Comparison of ENCODE assay signal across 16 mouse cellular contexts in genomic region chr13:83742102-83742501, GRCm38 (mm10).
DNase-seq lines count a peak whose midpoint lies in the region; ATAC-seq and TF ChIP-seq lines count a peak whose summit lies in the region.
"Had no signal": no experiment of that assay in that cellular context is flagged by ENCODE, and none has a peak within 500 bp of the region (broad histone marks: within the 10 kb centered on the region; RNA-seq: fewer than 3 reads in every experiment).

No protein-coding gene starts in this region.

- peak; percentile 9 for DNase-seq in embryo, embryonic 11 days
- no peak for DNase-seq in embryo, embryonic 10.5 days (ENCODE audit: low spot score)
- DNase-seq in hindbrain, postnatal 0 days (ENCODE audit: low spot score), result no peak
- DNase-seq in left cerebral cortex, postnatal 4 days, result no peak
- DNase-seq: heart, postnatal 14 days; lung, embryonic 14.5 days; thymus, postnatal 14 days had no signal

- 12% methylated on average over 2 of the region's 2 CpGs for WGBS in forebrain, embryonic 16.5 days
- 21% methylated on average over 2 of the region's 2 CpGs for WGBS in hindbrain, postnatal 0 days
- WGBS in neural tube, embryonic 12.5 days, result 37% methylated on average over 2 of the region's 2 CpGs

- H3K36me3 ChIP-seq in forebrain, embryonic 16.5 days (ENCODE audit: control insufficient read depth, insufficient read depth), result 0 out of 2 replicates have a peak, but pooled peaks cover 11% of the 10 kb centered on the region
- peaks cover 5% of the 10 kb centered on the region; the same call in 1 of the 2 replicates for H3K36me3 ChIP-seq in hindbrain, postnatal 0 days (ENCODE audit: insufficient read depth, low read length)
- peaks cover 20% of the 10 kb centered on the region for H3K36me3 ChIP-seq in neural tube, embryonic 12.5 days
- H3K36me3 ChIP-seq: embryonic facial prominence, embryonic 12.5 days; stomach, embryonic 15.5 days had no signal

- no peak for TF ChIP-seq CTCF in hindbrain, postnatal 0 days (IDR thresholded peaks at IDR 0.05; ENCODE audit: low read depth)

- H3K9me3 ChIP-seq in forebrain, embryonic 16.5 days (ENCODE audit: control insufficient read depth, low read length), result no peaks in the 10 kb centered on the region
- no peaks in the 10 kb centered on the region for H3K9me3 ChIP-seq in hindbrain, postnatal 0 days (ENCODE audit: low read length)
- no peaks in the 10 kb centered on the region for H3K9me3 ChIP-seq in neural tube, embryonic 12.5 days
- H3K9me3 ChIP-seq: embryonic facial prominence, embryonic 12.5 days; stomach, embryonic 15.5 days had no signal

- ATAC-seq in forebrain, embryonic 16.5 days, result no peak
- ATAC-seq in hindbrain, postnatal 0 days, result no peak
- ATAC-seq in neural tube, embryonic 12.5 days (ENCODE audit: low FRiP score, low read depth), result no peak
- no peak for ATAC-seq in CD4-positive, CD25-positive, alpha-beta regulatory T cell, adult 4 months
- no peak for ATAC-seq in erythroblast, adult 5-6 weeks (replicated peaks; ENCODE audit: low FRiP score, poor library complexity, severe bottlenecking)
- ATAC-seq: intestine, postnatal 0 days had no signal

- peak overlapping the region; percentile 42 for H3K4me3 ChIP-seq in forebrain, embryonic 16.5 days (replicated peaks; ENCODE audit: low read length)
- H3K4me3 ChIP-seq in hindbrain, postnatal 0 days (ENCODE audit: low read length), result peak overlapping the region; percentile 62
- no peak overlapping the region; the same call in 1 of the 2 replicates for H3K4me3 ChIP-seq in neural tube, embryonic 12.5 days
- H3K4me3 ChIP-seq: embryonic facial prominence, embryonic 12.5 days; stomach, embryonic 15.5 days had no signal

- intact Hi-C loops in left cerebral cortex, postnatal 4 days (cut with DNase I), result loop anchor here (5.0 to 10.0 kb wide), 2 partner anchors 243 to 315 kb away; no protein-coding TSS in a partner anchor

- peak overlapping the region; percentile 41 for H3K9ac ChIP-seq in forebrain, embryonic 16.5 days (replicated peaks; ENCODE audit: low read depth, low read length)
- peak overlapping the region; percentile 85; the same call in 1 of the 2 replicates for H3K9ac ChIP-seq in hindbrain, postnatal 0 days (replicated peaks; ENCODE audit: low read length)
- H3K9ac ChIP-seq in neural tube, embryonic 12.5 days, result no peak overlapping the region
- H3K9ac ChIP-seq: embryonic facial prominence, embryonic 12.5 days; lung, embryonic 14.5 days; stomach, embryonic 15.5 days had no signal

- no peaks in the 10 kb centered on the region for H3K27me3 ChIP-seq in forebrain, embryonic 16.5 days (replicated peaks; ENCODE audit: control insufficient read depth, insufficient read depth, low read length)
- H3K27me3 ChIP-seq in hindbrain, postnatal 0 days (ENCODE audit: insufficient read depth, low read length), result no peaks in the 10 kb centered on the region
- H3K27me3 ChIP-seq in neural tube, embryonic 12.5 days (replicated peaks), result no peaks in the 10 kb centered on the region
- H3K27me3 ChIP-seq: CH12.LX had no signal

- peak overlapping the region; percentile 89 for H3K27ac ChIP-seq in forebrain, embryonic 16.5 days (ENCODE audit: low read length)
- peak overlapping the region; percentile 97 for H3K27ac ChIP-seq in hindbrain, postnatal 0 days
- H3K27ac ChIP-seq in neural tube, embryonic 12.5 days, result peak overlapping the region; percentile 32; the same call in 1 of the 2 replicates
- H3K27ac ChIP-seq: embryonic facial prominence, embryonic 12.5 days; kidney, postnatal 0 days; stomach, embryonic 15.5 days had no signal

- peak overlapping the region; percentile 66 for H3K4me2 ChIP-seq in forebrain, embryonic 16.5 days (ENCODE audit: low read length)
- H3K4me2 ChIP-seq in hindbrain, postnatal 0 days (ENCODE audit: low read depth, low read length), result peak overlapping the region; percentile 89
- peak overlapping the region; percentile 78 for H3K4me2 ChIP-seq in neural tube, embryonic 12.5 days (replicated peaks)
- H3K4me2 ChIP-seq: embryonic facial prominence, embryonic 12.5 days; lung, embryonic 14.5 days; stomach, embryonic 15.5 days had no signal

- H3K4me1 ChIP-seq in forebrain, embryonic 16.5 days (replicated peaks; ENCODE audit: control insufficient read depth, insufficient read depth, low read length), result peaks cover 24% of the 10 kb centered on the region
- 0 out of 2 replicates have a peak, but pooled peaks cover 6% of the 10 kb centered on the region for H3K4me1 ChIP-seq in hindbrain, postnatal 0 days (ENCODE audit: insufficient read depth, low read length)
- peaks cover 6% of the 10 kb centered on the region; the same call in 1 of the 2 replicates for H3K4me1 ChIP-seq in neural tube, embryonic 12.5 days
- H3K4me1 ChIP-seq: embryonic facial prominence, embryonic 12.5 days; stomach, embryonic 15.5 days had no signal

Comparison
In these comparisons a context has a peak if more than half of its experiments do, and no peak if none do; other contexts are left out.
1. H3K27ac ChIP-seq: peak in every context shown above with its lines; median percentile 97 in hindbrain, postnatal 0 days; 89 in forebrain, embryonic 16.5 days; 32 in neural tube, embryonic 12.5 days.